Mouse (Mus musculus): ENCODE data around the gene Sppl2b.

Gene Sppl2b

DNA sequence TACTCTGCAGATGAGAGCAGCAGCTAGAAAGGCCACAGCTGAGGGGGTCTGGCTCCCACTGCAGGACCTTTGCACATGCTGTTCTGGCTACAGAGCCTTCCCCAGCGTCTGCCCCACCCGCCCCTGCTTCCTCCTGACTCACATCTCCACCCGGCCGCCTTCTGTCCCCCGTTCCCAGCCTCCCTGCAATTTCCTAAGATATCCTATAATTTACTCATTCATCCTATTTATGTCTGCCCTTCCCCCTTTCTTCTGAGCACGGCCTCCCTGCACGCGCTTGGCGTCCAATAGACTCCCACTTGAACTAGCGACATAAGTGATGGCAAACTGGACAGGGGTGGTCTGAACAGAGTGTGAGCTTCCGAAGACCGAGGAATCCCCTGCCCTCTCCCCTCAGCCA is 9.3 kb upstream of the Sppl2b start:
- DNase-seq (ENCODE audit: low spot score): no peak

DNA sequence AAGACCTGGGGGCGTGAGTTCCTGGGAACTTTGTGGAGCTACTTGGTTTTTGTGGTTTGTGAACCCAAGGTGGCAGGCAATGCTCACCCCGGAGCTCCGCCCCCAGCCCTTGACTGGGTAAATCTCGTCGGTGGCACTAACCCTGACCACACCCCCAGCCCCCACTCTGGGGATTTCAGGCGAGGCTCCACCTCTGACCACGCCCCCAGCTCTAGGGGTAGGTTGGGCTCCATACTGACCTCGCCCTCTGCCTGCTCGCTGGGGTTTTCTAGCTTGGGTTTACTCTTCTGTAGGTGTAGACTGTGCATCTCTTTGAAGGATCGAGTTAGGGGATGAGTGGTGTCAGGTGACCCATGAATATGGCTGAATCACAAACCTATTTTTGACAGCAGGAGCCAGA is 6.5 kb upstream of the Sppl2b start:
- no peak for DNase-seq (ENCODE audit: low spot score)

DNA sequence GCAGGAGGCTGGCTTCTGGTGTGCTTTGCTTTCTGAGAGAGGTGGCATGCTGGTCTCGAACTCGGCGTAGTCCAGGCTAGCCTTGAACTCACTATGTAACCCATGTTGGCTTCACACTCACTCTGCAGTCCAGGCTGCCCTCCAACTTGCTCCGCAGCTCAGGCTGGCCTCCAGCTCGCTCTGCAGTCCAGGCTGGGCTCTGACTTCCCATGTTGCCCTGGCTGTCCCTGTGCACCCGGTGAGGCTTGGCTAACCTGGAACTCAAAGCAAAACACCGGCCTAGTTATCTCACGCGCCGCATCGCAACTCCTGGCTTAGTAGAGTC is 636 bp downstream of the Sppl2b start:
- no peak for DNase-seq (ENCODE audit: low spot score)

DNA sequence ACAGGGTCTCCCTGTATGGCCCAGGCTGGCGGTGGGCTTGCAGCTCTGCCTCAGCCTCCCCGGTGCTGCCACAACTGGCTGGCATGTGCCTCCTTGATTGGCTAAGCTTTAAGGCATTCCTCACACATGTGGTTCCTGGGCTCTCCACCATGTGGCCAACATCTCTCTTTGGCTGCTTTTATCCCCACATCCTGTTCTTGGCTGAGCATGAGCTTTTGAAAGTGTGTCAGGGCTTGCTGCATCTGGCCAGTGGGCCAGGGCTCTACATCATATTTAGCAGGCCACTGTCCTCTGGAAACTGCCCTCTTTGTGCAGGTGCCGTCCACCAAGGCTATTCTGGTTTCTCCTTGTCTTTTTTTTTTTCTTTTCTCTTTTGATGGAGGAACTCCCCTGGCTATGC is 1.2 kb downstream of the Sppl2b start:
- DNase-seq (ENCODE audit: low spot score): no peak

- DNase-seq (ENCODE audit: low spot score): no peak
Measured at GRCm38 (mm10) chr10:80856908-80857307, 1.8 kb downstream of the Sppl2b start.

GRCm38 (mm10) chr10:80857386-80857785 is 2.3 kb downstream of the Sppl2b start:
- DNase-seq (ENCODE audit: low spot score): peak; percentile 52

- DNase-seq (ENCODE audit: low spot score): no peak
Measured at GRCm38 (mm10) chr10:80857848-80858247, 2.8 kb downstream of the Sppl2b start.

DNA sequence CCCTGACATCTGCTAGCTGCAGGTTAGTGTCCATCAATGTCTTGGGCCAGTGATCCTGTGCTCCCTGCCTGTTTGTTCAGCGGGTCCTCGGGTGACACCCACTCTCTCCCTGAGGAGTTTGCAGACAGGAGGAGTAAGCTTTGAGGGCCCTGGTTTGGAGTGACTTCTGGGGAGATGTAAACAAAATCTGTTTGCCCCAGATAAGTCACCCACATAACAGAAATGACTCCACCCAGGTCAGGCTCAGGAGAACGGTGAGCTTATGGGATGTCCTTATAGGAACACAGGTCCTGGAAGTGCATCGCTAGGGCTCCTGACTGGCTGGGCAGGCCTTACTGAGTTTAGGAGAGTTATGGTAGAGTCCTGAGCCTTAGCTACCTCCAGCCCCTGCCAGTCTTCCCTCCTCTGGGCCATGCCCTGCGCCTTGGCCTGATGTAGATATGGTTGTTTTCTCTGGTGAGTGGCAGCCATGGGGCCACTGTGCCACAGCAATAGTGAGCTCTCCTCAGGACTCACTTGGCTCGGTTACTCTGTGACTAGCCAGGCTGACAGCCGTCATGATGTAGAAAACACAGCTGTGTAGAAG is 3.4 kb downstream of the Sppl2b start:
- DNase-seq (ENCODE audit: low spot score): no peak

DNA sequence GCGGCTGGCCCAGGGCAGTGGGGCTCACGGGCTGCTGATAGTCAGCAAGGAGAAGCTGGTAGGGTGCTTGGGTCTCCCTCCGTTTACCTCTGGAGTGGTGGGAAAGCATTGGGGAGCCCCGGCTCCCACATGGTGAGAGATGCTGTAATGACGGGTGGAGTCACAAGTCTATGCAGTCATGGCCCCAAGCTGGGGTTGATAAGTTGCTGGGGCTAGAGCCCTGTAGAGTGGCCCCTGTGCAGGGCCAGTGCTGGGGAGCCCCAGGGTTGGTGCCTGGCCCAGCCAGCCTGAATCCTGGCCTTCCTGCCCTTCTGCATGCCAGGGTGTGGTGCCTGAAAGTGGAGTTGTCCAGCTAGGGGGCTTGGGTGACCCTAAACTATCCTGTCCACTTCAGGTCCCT is 7.2 kb downstream of the Sppl2b start:
- DNase-seq (ENCODE audit: low spot score): no peak

DNA sequence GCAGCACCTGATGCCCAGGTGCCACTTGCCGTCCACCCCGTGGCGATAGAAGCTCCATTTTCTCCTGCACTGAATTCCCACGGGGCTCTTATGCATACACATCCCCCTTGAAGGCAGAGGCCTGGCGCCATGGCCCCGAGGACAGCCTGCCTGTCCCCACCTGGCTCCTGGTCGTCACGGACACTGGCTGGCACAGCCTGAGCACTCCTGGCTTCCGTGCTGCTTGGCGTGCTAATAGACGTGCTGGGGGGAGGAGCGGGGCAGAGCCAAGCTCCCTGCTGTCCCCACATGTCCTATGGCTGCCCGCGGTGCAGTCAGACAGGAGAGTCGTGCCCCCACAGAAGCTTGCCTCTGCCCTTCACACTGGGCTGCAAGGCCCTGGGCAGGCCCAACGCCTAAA is 9.4 kb downstream of the Sppl2b start:
- no peak for DNase-seq (ENCODE audit: low spot score)

DNA sequence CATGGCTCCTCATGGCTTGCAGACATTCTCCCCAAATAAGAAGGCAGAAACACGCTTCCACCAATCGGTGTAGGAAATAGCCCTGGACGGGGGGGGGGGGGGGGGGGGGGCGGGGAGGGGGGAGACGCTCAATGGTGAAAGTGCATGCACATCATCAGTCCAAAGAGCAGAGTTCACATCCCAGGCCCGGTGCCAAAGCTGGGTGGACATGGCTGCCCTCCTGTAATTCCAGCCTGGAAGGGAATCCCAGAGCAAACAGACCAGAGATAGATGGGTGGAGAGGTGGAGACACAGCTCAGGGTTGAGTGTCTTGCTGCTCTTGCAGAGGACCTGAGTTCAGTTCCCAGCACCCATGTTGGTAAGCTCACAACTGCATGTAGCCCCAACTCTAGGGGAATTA is 15.9 kb downstream of the Sppl2b start:
- no peak for DNase-seq (ENCODE audit: low spot score)

GRCm38 (mm10) chr10:80871581-80871980 is 16.5 kb downstream of the Sppl2b start, which contains the start of gene Tmprss9:
TSS of gene Tmprss9 (plus strand) at chr10:80871848.
- no peak for DNase-seq (ENCODE audit: low spot score)

- no peak for DNase-seq (ENCODE audit: low spot score)
Measured at GRCm38 (mm10) chr10:80874035-80874434, 19.0 kb downstream of the Sppl2b start.

DNA sequence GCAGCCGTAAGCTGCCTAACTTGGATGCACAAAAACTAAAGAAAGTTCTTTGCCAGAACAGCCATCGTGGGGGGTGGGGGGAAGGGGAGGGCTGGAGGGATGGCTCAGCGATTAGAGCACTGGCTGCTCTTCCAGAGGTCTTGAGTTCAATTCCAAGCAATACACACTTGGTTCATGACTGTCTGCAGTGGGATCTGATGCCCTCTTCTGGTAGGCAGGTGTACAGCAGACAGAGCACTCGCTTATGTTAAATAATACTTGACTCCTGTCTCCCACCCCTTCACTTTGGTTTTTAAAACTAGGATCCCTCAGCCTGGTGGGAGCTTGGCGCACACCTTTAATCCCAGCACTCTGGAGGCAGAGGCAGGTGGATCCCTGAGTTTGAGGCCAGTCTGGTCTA is 21.0 kb downstream of the Sppl2b start:
- peak; percentile 54 for DNase-seq (ENCODE audit: low spot score)

GRCm38 (mm10) chr10:80876594-80876993 is 21.5 kb downstream of the Sppl2b start:
- no peak for DNase-seq (ENCODE audit: low spot score)

DNA sequence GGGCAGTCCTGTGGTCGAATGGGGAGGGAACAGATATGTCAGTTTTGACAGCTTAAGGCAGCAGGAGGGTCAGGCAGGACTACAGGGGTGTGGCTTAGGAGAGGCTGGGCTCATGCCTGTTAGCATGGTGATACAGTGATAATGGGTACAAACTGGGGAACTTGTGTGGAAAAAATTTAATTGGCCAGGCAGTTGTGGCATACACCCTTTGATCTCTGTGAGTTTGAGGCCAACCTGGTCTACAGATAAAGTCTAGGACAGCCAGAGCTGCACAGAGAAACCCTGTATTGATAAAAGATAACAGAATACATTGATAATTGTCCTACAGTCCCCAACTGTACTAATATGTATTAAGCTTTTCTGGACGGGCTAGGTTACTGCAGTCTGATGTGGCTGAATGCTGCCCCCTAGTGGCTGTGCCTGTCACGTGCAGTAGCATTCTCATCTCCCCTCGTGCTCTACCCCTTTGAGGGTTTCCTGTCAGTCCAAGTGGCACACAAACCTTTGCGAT is 25.1 kb downstream of the Sppl2b start:
- peak; percentile 72 for DNase-seq (ENCODE audit: low spot score)

GRCm38 (mm10) chr10:80880901-80881300 is 25.8 kb downstream of the Sppl2b start:
- no peak for DNase-seq (ENCODE audit: low spot score)

DNA sequence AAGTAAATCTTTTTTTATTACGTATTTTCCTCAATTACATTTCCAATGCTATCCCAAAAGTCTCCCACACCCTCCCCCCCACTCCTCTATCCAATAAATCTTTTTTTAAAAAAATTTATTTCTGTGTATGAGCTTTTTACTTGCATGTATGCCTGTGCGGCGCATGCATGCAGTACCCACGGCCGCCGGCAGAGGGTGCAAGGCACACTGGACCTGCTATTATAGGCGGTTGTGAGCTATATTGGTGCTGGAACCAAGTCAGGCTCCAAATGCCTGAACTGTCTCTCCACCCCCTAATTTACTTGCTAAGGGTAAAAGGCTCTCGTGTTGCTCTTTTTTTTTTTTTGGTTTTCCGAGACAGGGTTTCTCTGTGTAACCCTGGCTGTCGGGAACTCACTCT is 26.2 kb downstream of the Sppl2b start:
- peak; percentile 67 for DNase-seq (ENCODE audit: low spot score)

GRCm38 (mm10) chr10:80887181-80887580 is 32.1 kb downstream of the Sppl2b start:
- DNase-seq (ENCODE audit: low spot score): no peak

- no peak for DNase-seq (ENCODE audit: low spot score)
Measured at GRCm38 (mm10) chr10:80895100-80895499, 40.0 kb downstream of the Sppl2b start.

DNA sequence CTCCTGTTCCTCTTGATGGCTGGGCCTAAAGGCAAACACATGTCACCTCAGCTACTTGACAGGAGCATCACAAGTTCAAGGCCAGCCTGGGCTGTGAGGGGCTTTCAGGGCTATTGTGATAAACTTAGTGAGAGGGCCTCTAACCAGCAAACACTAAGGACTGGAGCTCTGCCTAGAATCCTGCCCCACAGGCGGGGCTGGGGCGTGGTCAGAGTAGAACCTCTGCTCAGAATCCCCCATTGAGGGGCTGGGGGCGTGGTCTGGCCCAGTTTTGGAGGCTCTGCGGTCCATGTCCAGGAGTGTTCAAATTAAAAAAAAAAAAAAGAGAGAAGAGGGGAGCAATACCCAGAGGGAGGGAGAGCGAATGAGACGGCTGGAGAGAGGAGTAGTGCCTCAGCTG is 40.6 kb downstream of the Sppl2b start:
- DNase-seq (ENCODE audit: low spot score): no peak

- no peak for DNase-seq (ENCODE audit: low spot score)
Measured at GRCm38 (mm10) chr10:80896581-80897485, 41.8 kb downstream of the Sppl2b start.

- DNase-seq (ENCODE audit: low spot score): peak; percentile 66
Measured at GRCm38 (mm10) chr10:80897861-80898510, 42.9 kb downstream of the Sppl2b start.

Data from layer of hippocampus, adult 11-12 months (tissue).